Mouse (Mus musculus): ENCODE results near the gene Cp. TPM values are rescaled to one million over a fixed set of nuclear protein-coding genes. Genes with fewer than 3 reads are reported as not detected.

The Cp gene
- polyA plus RNA-seq, 1 experiment from 2014 or later: 1.4 TPM

DNA sequence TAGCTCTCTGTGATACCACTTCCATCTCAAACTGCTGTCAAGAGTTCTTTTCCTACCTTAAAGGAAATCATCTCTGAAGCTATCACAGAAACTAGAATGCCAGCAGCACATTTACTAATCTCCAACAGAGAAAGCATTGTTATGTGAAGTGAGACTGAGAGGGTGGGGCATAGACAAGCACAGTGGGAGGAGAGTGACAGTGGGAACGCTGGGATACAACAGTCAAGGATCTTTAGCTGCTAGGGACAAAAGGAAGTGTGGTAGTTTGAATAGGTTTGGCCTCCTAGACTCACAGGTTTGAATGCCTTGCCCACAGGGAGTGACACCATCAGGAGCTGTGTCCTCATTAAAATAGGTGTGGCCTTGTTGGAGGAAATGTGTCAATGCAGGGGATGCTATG, 67.0 kb downstream of the Cp start:
- DNase-seq (ENCODE audit: low spot score) (no peak), ATAC-seq (ENCODE audit: low FRiP score, low TSS enrichment) (no peak)
- no peaks in the 10 kb centered on the region for H3K27me3 ChIP-seq (ENCODE audit: control insufficient read depth, insufficient read depth, low read length)
- TF ChIP-seq CTCF (IDR thresholded peaks at IDR 0.05; ENCODE audit: low read depth) (no peak), EP300 (optimal IDR thresholded peaks at IDR 0.05) (no peak)
- 60% methylated on average over 1 of the region's 1 CpGs for WGBS
- H3K36me3 ChIP-seq (ENCODE audit: control insufficient read depth, insufficient read depth, low read length): peaks cover 12% of the 10 kb centered on the region; the same call in 1 of the 2 replicates
- H3K4me2 ChIP-seq (replicated peaks; ENCODE audit: low read depth): no peak overlapping the region
- H3K9me3 ChIP-seq (ENCODE audit: control insufficient read depth, low read length): no peaks in the 10 kb centered on the region
- no peak overlapping the region for H3K4me3 ChIP-seq (ENCODE audit: low read depth, low read length)
- no peaks in the 10 kb centered on the region for H3K4me1 ChIP-seq (replicated peaks; ENCODE audit: control insufficient read depth, insufficient read depth)
- no peak overlapping the region for H3K9ac ChIP-seq (ENCODE audit: low read length)
- no peak overlapping the region for H3K27ac ChIP-seq (replicated peaks)

DNA sequence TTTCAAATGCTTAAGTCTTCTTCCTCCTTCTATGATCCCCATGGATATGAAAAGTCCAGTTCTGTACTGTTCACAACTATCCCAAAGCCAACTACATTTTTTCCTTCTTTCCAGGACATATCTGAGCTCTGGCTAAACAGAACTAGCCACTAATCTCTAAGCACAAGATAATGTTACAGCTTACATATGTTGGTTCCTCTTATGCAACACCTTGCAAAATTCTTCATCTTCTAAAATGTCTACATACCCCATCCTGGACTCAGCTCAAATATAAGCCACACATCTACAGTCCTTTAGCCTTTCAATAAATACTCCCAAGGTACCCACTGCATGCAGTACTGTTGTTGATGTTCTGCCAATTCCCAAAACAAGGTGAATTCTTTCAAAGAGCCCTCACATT, 69.6 kb downstream of the Cp start:
- H3K27ac ChIP-seq (replicated peaks): no peak overlapping the region
- H3K9me3 ChIP-seq (ENCODE audit: control insufficient read depth, low read length): no peaks in the 10 kb centered on the region
- DNase-seq (ENCODE audit: low spot score) (no peak), ATAC-seq (ENCODE audit: low FRiP score, low TSS enrichment) (no peak)
- no peak overlapping the region for H3K4me3 ChIP-seq (ENCODE audit: low read depth, low read length)
- H3K4me2 ChIP-seq (replicated peaks; ENCODE audit: low read depth): no peak overlapping the region
- H3K9ac ChIP-seq (ENCODE audit: low read length): no peak overlapping the region
- peaks cover 12% of the 10 kb centered on the region; the same call in 1 of the 2 replicates for H3K36me3 ChIP-seq (ENCODE audit: control insufficient read depth, insufficient read depth, low read length)
- no peaks in the 10 kb centered on the region for H3K4me1 ChIP-seq (replicated peaks; ENCODE audit: control insufficient read depth, insufficient read depth)
- no peaks in the 10 kb centered on the region for H3K27me3 ChIP-seq (ENCODE audit: control insufficient read depth, insufficient read depth, low read length)
- TF ChIP-seq CTCF (IDR thresholded peaks at IDR 0.05; ENCODE audit: low read depth) (no peak), EP300 (optimal IDR thresholded peaks at IDR 0.05) (no peak)

DNA sequence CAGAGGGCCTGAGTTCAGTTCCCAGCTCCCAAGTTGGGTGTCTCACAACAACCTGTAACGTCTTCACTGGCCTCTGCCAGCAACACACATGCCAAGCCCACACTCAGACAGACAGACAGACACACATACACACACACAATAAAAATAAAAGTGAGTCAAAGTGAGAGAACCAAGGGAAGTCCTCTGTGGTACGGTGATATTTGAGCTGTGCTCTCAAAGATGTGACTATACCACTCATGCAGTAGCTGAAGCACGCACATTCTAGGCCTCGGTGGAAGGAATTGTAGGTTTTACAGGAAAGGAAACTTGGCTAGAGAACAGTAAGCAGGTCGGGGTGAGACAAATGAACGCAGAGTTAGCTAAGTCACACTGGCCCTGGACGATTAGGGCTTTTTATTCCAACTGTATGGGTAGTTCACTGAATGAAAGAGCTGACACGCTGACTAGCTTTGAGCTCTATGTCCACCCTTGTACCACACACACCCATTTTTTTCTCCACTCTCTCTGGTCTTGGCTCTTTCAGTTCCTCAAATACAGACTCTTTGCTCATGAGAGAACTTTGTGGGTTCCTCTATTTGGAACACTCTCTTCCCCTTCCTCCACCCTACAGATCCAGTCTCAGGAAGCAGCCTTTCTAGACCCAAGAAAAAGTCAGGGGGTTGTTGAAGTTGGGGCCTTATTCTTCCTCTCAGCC, 70.3 kb downstream of the Cp start:
- H3K4me1 ChIP-seq (replicated peaks; ENCODE audit: control insufficient read depth, insufficient read depth): no peaks in the 10 kb centered on the region
- no peak overlapping the region for H3K4me3 ChIP-seq (ENCODE audit: low read depth, low read length)
- no peak overlapping the region for H3K4me2 ChIP-seq (replicated peaks; ENCODE audit: low read depth)

DNA sequence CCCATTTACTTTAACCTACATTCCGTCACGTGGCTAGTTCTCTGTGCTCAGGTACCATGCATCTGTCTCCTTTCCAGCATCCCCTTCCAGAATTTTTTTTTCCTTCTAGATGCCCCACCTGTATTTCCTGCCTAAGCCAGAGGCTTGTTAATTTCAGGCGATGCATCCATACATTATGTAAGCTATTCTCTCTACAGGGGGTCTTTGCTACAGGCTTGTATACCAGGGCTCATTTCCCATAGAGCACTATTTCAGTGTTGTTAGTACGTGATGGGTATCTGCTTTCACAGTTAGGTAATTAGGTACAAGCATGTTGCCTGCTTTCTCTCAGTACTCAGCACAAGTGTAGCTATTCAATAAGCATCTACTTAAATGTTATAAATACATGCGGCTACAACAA, 70.9 kb downstream of the Cp start:
- H3K27ac ChIP-seq (replicated peaks): no peak overlapping the region; the same call in 1 of the 2 replicates
- H3K4me2 ChIP-seq (replicated peaks; ENCODE audit: low read depth): no peak overlapping the region
- no peaks in the 10 kb centered on the region for H3K9me3 ChIP-seq (ENCODE audit: control insufficient read depth, low read length)
- 89% methylated on average over 5 of the region's 5 CpGs for WGBS
- ATAC-seq (ENCODE audit: low FRiP score, low TSS enrichment) (no peak), DNase-seq (ENCODE audit: low spot score) (no peak)
- H3K4me1 ChIP-seq (replicated peaks; ENCODE audit: control insufficient read depth, insufficient read depth): no peaks in the 10 kb centered on the region
- TF ChIP-seq CTCF (IDR thresholded peaks at IDR 0.05; ENCODE audit: low read depth) (no peak), EP300 (optimal IDR thresholded peaks at IDR 0.05) (no peak)
- no peak overlapping the region for H3K4me3 ChIP-seq (ENCODE audit: low read depth, low read length)
- H3K36me3 ChIP-seq (ENCODE audit: control insufficient read depth, insufficient read depth, low read length): peaks cover 7% of the 10 kb centered on the region; the same call in 1 of the 2 replicates
- no peaks in the 10 kb centered on the region for H3K27me3 ChIP-seq (ENCODE audit: control insufficient read depth, insufficient read depth, low read length)
- H3K9ac ChIP-seq (ENCODE audit: low read length): no peak overlapping the region

More for the DNA sequence above, 70.3 kb downstream of the Cp start:
- 89% methylated on average over 8 of the region's 8 CpGs for WGBS
- DNase-seq (ENCODE audit: low spot score) (no peak), ATAC-seq (ENCODE audit: low FRiP score, low TSS enrichment) (no peak)
- TF ChIP-seq CTCF (IDR thresholded peaks at IDR 0.05; ENCODE audit: low read depth) (no peak), EP300 (optimal IDR thresholded peaks at IDR 0.05) (no peak)
- no peak overlapping the region for H3K9ac ChIP-seq (ENCODE audit: low read length)
- no peaks in the 10 kb centered on the region for H3K27me3 ChIP-seq (ENCODE audit: control insufficient read depth, insufficient read depth, low read length)
- no peaks in the 10 kb centered on the region for H3K9me3 ChIP-seq (ENCODE audit: control insufficient read depth, low read length)
- H3K36me3 ChIP-seq (ENCODE audit: control insufficient read depth, insufficient read depth, low read length): peaks cover 11% of the 10 kb centered on the region; the same call in 1 of the 2 replicates
- no peak overlapping the region for H3K27ac ChIP-seq (replicated peaks)

DNA sequence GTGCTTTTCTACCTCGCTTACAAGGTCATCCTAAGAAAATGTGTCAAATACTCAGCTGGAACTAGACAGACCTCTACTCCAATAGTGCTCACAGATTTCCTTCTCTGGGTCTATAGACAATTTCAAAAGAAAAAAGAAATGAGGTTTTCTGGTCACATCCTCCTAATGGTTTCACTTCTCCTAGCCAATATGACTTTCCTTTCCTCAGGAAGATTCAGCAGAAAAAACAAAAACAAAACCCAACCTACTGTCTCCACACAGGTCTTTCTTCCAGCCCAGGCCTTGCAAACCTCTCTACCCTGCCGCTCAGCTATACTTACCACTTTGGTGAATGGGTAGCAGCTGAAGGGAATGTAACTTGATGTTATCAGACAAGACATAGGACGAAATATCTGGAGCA, 71.8 kb downstream of the Cp start:
- Histone ChIP-seq H3K36me3 (ENCODE audit: control insufficient read depth, insufficient read depth, low read length) (peaks cover 7% of the 10 kb centered on the region; the same call in 1 of the 2 replicates), H3K4me1 (replicated peaks; ENCODE audit: control insufficient read depth, insufficient read depth) (no peaks in the 10 kb centered on the region), H3K4me3 (ENCODE audit: low read depth, low read length) (no peak overlapping the region), H3K27me3 (ENCODE audit: control insufficient read depth, insufficient read depth, low read length) (no peaks in the 10 kb centered on the region), H3K4me2 (replicated peaks; ENCODE audit: low read depth) (no peak overlapping the region), H3K27ac (replicated peaks) (no peak overlapping the region), H3K9ac (ENCODE audit: low read length) (no peak overlapping the region), H3K9me3 (ENCODE audit: control insufficient read depth, low read length) (no peaks in the 10 kb centered on the region)
- WGBS: 84% methylated on average over 3 of the region's 3 CpGs
- TF ChIP-seq EP300 (optimal IDR thresholded peaks at IDR 0.05): no peak
- TF ChIP-seq CTCF (IDR thresholded peaks at IDR 0.05; ENCODE audit: low read depth): no peak
- DNase-seq (ENCODE audit: low spot score) (no peak), ATAC-seq (ENCODE audit: low FRiP score, low TSS enrichment) (no peak)

DNA sequence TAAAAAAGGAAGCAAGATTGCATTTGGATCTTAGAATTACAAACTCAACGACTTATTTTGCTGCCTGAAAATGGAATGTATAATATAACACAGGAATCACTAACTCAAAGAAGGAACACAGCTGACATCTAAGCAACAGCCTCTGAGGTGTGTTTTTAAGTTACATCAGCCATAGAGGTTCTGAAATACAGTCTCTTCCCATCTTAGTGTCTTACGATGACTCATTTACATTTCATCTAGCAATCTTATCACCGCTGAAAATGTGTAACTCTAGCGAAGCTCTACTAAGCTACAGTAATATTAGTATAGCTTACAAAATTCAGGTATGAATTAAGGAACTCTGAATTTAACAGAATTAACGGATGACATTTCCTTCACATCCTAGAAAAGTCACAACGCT, 74.0 kb downstream of the Cp start:
- TF ChIP-seq EP300 (optimal IDR thresholded peaks at IDR 0.05) (no peak), CTCF (IDR thresholded peaks at IDR 0.05; ENCODE audit: low read depth) (no peak)

More for the DNA sequence above, 74.0 kb downstream of the Cp start:
- Histone ChIP-seq H3K9ac (ENCODE audit: low read length) (no peak overlapping the region), H3K27me3 (ENCODE audit: control insufficient read depth, insufficient read depth, low read length) (no peaks in the 10 kb centered on the region), H3K4me1 (replicated peaks; ENCODE audit: control insufficient read depth, insufficient read depth) (no peaks in the 10 kb centered on the region), H3K4me3 (ENCODE audit: low read depth, low read length) (no peak overlapping the region), H3K4me2 (replicated peaks; ENCODE audit: low read depth) (no peak overlapping the region), H3K27ac (replicated peaks) (no peak overlapping the region), H3K9me3 (ENCODE audit: control insufficient read depth, low read length) (no peaks in the 10 kb centered on the region), H3K36me3 (ENCODE audit: control insufficient read depth, insufficient read depth, low read length) (0 out of 2 replicates have a peak, but pooled peaks cover under 1% of the 10 kb centered on the region)
- DNase-seq (ENCODE audit: low spot score) (no peak), ATAC-seq (ENCODE audit: low FRiP score, low TSS enrichment) (no peak)
- WGBS: 87% methylated on average over 6 of the region's 6 CpGs
